Mouse (Mus musculus) left cerebral cortex, adult 9 months (tissue): ENCODE data around the gene Iqcg.
"Not testable (repeated sequence)": the region's sequence is repeated elsewhere in the genome, so short reads cannot be mapped to it uniquely, and the experiment has no call there.

Experiments
- DNase-seq, 2 experiments: peaks; one replicate each; pipeline ENCODE4 v3.0.0; 2022; ENCODE audit warnings: low spot score in 2 of 2

Gene Iqcg

DNA sequence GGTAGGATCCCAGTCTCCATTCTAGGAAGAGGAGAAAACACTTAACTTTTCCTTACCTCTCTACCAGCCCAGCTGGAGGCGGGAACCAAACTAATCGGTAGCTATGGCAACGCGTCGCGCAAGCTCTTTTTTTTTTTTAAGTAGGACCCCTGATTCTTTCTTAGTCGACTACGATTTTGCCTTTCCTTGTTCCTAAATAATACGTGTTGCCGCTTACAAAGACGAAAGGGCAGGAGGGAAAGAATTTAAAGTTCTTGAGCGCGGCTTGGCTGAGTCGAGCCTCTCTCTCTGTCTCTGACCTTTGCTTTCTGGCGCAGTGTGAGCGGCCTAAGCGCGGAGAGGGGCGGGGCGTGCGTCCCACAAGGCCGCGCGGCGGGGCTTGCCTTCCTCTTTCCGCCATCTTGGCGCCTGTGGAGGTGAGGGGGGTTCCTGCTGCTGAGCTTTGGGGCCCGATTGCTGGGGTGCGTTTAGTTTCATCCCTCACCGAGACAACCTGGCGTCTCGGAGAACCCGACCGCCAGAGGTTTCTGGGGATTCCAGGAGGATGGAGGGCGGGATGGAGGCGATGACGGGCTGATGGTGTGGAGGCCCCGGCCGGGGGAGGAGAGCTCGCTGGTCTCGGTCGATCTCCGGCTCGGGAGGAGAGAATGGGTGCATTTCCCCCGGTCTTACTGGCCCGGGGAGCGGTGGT, at the start of gene Iqcg, which contains the start of gene Rpl35a:
Gene Iqcg, minus strand, starts transcription at position 124 of the 691 bp plus-strand sequence.
Gene Rpl35a, plus strand, starts transcription at position 359 of the 691 bp plus-strand sequence.
- peak; percentile 61 to 87 for DNase-seq

DNA sequence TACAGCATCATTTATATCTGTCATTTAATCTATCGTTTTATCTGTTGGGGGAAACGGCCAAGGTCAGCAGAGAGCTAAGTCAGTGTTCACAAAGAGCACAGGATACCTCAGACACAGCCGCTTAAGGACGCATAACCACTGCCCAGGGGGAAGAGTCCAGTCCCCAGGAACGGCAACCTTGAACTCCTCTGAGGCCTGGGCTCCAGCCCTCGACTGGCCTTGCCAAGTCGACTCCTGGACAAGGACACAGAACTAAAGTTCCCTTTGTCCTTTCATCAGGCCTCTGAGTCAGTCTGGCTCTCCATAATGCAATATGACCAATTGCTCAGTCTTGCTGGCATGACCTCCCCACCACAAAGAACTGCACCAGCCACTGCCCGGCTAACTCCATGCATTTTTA, 29.6 kb upstream of the Iqcg start:
- DNase-seq, result no peak

DNA sequence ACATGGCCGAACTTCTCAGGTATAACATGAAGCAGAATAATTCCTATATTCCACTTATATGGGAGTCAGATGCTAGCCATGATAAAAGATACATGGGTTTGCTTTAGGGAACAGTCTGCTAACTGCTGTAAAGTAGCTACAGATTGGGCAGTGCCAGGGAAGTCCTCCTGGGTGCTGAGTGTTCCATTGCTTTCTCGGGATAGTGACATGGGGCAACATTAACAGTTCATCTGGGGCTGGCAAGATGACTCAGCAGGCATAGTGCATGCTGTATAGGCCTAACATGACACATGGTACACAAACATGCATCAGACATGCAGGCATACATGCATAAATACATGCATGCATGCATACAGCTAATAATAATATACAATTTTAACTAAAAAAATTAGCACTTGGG, 28.0 kb upstream of the Iqcg start:
- no peak for DNase-seq

DNA sequence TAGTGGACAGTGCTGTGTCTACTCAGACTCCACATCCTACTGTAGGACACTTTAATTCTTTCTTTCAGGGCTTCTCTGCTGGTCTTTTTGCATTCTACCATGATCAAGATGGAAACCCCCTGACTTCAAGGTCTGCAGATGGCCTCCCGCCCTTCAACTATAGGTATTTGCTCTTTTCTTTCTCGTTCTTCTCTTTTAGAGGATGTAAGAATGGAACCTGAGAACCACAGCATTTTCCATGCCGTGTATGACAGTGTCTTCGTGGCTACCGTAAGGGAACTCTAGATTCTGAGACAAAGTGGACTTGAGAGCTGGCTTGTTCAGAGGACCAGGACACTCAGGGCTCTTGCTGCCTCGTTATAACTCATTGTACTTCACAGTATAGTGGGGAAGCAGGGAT, 26.9 kb upstream of the Iqcg start:
- DNase-seq, result no peak

DNA sequence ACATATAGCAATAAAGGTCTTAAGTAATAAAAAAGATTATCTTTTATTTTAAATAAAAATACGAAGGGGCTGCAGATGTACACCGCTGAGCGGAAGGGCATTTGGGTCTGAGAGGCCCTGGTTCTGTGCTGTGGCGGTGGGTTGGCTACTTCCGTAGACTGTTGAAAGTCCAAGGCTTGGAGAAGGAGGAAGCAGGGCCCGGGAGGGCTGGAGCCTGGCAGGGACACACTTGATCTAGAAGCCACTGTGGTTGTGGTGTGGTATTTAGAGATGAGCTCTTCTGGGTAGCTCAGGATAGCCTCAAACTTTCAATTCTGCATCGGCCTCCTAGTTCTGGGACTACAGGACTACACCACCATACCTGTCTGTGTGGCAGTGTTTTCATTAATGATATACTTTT, 24.0 kb upstream of the Iqcg start:
- no peak for DNase-seq

DNA sequence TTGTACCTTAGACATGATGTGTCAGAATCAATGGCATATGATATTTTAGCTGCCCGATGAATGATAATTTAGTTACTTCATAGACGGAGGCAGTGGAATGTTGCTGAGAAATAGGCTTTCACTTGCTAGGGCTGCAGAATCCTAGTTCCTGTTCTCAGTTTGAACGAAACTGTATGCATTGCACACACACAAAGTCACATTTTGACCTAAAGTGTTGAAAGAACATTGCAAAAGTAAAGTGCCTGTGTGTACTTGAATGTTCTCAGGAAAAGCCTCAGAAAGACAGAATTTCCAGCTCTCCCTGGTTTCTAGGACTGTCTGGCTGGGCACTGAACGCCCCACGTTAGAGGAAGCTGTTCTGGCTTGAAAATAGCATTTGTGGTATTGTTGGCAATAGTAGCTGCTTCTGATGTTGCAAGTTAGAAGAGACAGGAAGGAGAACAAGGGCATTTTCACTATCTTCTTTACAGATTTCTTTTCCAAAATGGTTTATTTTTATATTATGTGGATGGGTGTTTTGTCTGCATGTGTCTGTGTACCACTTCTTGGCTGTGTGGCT, 21.1 kb upstream of the Iqcg start:
- DNase-seq, result no peak

DNA sequence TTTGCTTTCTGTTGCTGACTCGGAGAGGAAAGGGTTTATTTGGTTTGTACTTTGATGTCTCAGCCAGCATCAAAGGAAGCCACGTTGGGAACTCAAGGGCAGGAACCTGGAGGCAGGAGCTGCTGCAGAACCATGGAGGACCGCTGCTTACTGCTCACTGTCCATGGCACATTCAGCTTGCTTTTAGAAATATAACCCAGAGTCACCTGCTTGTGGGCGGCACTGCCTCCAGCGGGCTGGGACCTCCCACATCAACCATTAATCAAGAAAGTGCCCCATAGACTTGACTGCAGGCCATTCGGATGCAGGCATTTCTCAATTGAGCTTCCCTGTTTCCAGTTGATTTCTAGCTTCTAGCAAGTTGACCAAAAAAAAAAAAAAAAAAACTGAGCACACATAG, 20.1 kb upstream of the Iqcg start:
- no peak for DNase-seq

DNA sequence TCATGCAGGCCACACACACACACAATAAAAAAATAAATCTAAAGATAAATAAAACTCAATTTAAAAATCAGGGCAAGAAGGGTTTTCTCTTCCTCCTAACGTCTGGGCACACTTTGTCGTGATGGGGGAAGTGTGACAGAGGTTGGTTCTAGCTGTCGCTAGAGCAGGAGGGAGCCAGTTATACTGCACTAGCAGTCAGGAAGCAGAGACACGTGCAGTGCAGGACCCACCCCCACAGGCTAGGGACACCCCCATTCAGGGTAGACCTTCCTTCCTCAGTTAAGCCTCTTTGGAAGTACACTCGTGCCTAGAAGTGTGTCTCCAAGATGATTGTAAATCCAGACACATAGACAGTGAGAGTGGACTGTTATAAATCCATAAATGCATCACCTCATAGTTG, 18.9 kb upstream of the Iqcg start:
- DNase-seq, result no peak

DNA sequence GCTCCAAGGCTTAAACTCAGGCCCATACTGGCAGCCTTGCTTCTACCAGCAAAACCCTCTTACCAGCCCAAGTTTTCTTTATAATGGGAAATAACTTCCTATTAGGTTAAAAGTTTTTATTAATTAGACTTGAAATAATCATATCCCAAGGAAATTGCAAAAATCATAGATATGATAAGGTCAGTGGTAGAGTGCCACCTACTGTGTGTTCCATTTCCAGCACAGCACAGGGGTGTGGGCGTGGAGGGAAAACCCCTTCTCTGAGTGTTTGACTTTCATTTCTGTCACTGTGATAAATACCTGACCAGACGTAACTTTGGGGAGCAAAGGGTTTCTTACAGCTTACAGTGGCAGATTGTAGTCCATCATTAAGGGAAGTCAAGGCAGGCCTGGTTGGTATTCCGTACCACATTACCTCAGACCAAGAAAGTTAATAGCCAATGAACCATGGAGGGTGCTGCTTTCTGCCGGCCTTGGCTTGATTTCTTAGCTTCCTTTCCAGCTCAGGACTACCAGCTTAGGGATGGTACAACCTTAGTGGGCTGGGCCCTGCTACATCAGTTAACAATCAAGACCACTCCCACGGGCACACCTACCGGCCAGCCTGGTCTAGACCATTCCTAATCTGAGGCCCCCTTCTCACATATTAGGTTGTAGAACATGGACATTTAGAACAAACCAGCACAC, 17.0 kb upstream of the Iqcg start:
- no peak for DNase-seq

DNA sequence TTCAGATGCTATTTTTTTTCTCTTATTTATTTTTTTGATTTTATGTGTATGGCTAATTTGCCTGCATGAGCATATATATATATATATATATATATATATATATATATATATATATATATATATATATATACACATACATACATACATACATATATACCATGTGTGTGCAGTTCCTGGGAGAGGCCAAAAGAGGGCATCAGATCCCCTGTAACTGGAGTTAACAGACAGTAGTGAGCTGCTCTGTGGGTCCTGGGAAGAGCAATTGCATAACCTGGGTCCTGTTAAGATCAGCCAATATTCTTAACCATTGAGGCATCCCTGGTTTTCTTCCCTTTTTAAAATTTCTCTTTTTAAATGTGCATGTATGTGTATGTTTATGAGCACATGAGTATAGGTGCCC, 14.9 kb upstream of the Iqcg start:
- DNase-seq, result no peak

DNA sequence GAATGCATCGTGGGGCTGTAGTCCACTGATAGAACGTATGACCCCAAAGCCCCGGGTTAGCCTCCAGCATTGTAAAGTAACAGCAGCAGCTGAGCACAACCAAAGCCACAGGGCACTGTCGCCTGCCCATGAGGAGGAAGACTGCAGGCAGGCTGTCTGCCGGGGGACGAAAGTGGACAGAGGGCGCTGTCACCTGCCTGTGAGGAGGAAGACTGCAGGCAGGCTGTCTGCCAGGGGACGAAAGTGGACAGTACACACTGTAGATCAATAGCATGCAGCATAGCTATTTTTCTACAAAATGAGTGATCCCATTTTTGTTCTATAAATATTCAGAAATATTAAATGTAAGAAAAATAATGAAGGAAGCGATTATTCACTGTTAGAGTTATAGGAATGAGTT, 8.6 kb upstream of the Iqcg start:
- no peak for DNase-seq

DNA sequence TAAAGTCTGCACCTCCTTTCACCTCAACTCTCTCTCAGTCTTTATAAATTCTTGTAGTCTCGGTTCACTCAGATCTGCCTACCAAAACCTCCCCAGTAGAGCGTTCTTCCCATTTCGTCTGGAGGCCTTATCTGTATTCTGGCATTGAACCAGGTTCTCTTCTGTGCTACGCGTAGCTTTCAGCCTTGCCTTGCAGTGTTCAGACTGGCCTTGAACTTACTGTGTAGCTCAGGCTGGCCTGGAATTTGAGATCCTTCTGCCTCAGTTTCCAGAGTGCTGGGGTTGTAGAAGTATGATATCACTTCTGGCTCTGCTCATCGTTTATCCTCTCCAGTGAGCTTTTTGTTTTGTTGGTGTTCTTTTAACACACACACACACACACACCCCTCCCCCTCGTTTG, 7.2 kb upstream of the Iqcg start:
- no peak for DNase-seq

DNA sequence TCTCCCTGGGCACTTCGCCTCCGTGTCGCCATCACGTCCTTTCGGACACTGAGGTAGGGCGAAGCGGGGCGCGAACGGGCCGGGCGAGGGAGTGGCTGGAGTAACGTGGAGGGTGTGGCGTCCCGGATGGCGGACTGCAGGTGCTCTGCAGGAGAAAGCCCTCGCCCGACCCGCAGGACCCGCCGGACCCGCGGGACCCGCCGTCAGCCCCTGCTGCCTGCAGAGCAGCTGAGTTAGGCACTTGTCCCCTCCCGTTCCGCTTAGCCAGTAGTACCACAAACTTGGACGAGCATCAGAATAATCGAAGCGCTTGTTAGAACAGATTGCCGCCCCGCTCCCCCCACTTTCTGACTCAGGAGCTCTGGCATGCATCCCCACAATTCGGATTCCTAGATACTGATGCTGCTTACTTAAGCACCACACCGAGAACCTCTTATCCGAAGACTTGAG, 6.7 kb upstream of the Iqcg start:
- DNase-seq, result peak in 1 of 2 experiments; percentile 69

DNA sequence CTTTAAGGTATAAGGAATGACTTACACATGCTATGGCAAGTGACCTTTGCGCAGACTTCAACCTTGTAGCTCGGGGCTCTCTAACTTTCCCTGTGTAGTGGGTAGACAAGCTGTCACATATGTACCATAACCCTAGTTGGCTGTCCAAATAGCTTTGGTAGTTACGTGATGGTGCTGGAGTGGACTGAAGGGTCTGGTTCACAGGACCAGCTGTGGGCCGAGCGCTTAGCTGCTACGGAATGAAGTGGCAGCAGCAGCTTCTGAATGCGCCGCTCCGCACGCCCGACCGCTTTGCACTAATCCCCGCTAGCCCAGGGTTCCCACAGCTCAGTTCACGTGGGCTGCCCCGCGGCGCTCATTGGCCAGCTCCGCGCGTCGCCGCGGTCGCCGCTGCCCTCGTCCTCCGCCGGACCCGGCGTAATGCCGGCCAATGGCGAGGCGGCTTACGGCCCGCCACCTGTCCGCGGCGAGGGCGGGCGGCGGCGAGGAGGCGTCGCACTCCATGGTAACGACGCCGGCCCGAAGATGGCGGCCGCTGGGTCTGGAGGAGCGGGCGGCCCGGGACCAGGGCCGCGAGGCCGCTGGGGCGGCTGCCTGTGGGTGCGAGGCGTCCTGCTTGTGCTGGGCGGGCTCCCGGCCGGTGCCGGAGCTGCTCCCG, 6.1 kb upstream of the Iqcg start, which contains the start of gene Lmln:
Gene Lmln, plus strand, starts transcription at position 498 of the 658 bp plus-strand sequence.
- DNase-seq, result peak; percentile 70 to 87

DNA sequence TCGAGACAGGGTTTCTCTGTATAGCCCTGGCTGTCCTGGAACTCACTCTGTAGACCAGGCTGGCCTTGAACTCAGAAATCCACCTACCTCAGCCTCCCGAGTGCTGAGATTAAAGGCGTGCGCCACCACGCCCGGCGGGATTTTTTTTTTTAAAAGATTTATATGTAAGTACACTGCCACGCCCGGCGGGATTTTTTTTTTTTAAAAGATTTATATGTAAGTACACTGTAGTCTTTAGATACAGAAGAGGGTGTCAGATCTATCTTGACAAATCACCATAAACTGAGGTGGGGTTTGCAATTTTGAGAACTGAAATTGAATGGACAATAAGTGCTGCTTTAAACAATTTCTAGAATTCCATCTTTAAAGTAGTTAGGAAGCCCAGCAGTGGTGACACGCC, 5.4 kb upstream of the Iqcg start:
- DNase-seq, result no peak

DNA sequence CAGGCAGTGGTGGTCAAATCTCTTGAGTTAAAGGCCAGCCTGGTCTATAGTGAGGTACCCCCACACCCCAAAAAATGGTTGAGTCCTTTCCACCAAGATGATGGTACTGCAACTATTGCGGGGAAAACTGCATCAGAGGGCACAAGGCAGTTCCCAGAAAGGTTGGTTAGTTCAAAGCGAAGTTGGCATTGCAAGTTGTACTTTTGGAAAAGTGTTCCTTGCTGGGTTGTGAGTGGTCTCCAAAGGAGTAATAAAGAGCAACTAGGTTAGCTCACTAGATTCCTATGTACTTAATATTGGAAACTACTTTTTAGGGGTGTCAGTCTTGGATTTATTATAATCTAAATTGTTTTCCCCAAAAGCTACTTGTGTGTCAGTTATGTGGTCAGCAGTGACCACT, 4.9 kb upstream of the Iqcg start:
- no peak for DNase-seq

DNA sequence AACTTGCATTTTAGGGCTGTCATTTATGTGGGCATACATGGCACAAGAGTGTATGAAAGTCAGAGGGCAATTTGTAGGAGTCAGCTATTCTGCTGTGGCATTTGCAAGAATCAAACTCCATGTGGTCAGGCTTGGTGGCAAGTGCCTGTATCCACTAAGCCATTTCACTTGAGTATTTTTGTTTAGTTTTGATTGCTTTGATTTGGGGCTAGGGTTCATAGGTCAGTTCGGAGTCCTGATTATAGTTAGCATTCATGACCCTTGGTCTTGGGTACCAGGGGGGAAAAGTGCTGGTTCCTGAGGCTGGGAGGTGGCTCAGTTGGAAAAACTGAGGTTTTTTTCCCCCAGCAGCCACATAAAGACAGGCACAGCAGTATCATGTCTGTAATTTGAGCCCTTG, 3.5 kb upstream of the Iqcg start:
- no peak for DNase-seq

DNA sequence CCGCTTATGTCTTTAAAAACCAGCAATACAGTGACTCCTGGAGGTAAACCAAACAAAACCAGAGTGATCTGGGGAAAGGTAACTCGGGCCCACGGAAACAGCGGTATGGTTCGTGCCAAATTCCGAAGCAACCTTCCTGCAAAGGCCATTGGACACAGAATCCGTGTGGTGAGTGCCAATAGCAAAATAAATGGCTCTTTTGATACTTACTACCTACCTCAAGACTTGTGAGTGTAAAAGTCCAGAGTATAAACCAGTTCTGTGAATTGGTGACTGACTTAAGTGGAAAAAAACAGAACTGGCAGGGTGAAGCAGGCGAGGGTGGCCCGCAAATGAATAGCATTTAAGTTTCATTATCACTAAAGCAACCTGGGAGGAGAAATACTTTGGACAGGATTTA, 2.6 kb upstream of the Iqcg start:
- not testable (repeated sequence) for DNase-seq

DNA sequence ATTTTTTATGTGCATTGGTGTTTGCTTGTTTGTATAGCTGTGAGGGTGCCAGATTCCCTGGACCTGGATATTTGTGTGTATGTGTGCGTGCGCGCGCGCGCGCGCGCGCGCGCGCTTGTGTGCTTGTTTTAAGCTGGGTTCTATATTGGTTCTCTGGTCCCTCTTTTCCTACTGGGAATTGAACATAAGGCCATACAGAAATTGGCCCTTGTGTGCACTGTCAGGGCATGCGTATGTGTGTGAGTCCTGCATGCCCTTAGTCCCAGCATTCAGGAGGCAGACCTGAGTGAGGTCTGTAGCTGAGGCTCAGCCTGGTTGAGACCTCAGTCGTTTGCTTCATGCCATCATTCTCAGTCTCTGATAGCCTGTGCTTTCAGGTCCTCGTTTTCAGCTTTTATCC, 2.0 kb upstream of the Iqcg start:
- no peak for DNase-seq

DNA sequence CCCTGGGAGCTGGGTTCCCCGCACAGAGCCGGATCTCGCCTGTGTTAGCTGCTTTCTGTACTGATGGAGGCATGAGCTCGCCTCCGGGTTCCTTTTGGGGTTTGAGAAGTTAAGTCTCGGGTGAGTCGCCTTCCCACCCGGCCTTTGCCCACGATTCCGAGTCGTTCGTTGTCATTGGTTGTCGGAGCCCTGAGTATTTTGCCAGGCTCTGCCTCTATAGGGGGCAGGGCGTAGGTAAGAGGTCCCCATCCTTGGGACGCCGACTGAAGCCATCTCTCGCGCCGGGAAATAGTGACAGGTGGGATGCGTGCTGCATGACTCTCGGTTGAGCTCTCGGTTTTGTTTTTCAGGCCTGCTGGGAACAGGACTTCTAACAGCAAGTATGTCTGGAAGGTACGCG, 768 bp upstream of the Iqcg start:
- no peak for DNase-seq

DNA sequence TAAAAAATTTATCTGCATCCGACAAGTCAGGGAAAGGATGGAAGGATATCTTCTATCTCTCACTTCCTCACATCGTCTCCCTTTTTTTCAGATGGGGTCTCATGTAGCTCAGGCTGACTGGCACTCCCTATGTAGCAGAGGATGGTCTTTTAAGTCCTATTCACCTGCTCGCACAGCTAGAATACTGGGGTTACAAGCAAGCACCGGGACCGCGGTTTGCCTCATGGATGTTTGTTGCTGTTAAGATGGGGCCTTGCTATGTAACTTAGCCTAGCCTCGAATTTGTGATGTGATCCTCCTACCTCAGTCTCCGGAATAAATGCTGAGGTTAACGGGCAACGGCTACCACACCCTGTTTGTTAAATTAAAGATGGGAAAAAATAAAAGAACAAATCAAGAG, 363 bp downstream of the Iqcg start:
- DNase-seq, result no peak

DNA sequence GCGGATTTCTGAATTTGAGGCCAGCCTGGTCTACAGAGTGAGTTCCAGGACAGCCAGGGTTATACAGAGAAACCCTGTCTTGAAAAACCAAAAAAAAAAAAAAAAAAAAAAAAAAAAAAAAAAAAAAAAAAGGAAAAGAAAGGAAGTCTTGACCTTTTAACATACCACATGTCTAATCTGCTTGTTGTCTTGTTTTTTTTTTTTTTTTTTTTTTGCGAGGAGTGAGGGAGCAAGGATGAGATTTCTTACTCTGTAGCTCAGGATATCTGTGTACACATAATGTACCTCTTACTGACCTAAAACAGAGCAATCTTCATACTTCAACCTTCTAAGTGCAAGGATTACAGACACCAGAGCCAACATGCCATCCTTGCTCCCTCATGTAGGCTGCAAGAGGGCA, 1.1 kb downstream of the Iqcg start:
- DNase-seq, result not testable (repeated sequence)

DNA sequence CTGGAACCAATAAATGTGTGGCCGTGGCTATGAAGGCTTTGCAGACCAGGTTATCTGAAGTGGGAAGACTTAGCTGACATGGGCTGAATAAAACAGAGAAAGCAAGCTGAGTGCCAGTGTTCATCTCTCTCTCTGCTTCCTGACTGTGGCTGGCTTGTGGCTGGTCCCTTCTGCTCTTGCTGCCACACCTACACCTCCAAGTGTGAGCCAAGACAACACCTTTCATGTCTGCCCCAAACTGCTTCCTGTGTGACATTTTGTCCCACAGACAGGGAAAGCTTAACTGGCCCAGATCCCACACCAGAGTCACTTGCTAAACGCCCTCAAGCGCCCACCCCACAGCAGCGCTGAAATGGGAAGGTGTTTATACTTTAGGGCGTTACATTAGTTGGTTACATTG, 2.9 kb downstream of the Iqcg start:
- no peak for DNase-seq
